Mouse (Mus musculus) liver, embryonic 14.5 days (tissue): ENCODE measurements at regions not wholly inside any gene's neighbourhood (a gene's known extent, or its start where the extent isn't known, plus 50 kb on each side); places are given as distances from the start of the nearest gene placed in this dataset.

Experiments
- ATAC-seq: fragments of 200-750 bp; cut with Nextera tagmentation; 2 replicates; pipeline ENCODE4 v1.8.0; 2017; ENCODE audit warnings: moderate number of reproducible peaks, mild to moderate bottlenecking, moderate library complexity; ENCODE audit not compliant: insufficient read depth
- DNase-seq, 3 experiments: peaks; one replicate each; pipeline ENCODE4 v3.0.0-alpha.2; 2012 to 2013; ENCODE audit warnings: low read depth in 3 of 3, low spot score in 3 of 3
- H3K27ac ChIP-seq: fragments of 300-500 bp; sonication (generic); 2 replicates; pipeline ENCODE4 v1.5.1; 2014; ENCODE audit warnings: moderate library complexity, mild to moderate bottlenecking, control low read depth, inconsistent platforms
- H3K27me3 ChIP-seq: fragments of 300-500 bp; sonication (generic); 2 replicates; pipeline ENCODE4 v1.6.1; 2014; ENCODE audit warnings: mild to moderate bottlenecking, low read length, moderate library complexity; ENCODE audit not compliant: control insufficient read depth, insufficient read depth
- H3K36me3 ChIP-seq: fragments of 300-500 bp; sonication (generic); replicated peaks from 2 replicates; pipeline ENCODE4 v1.6.1; 2014; ENCODE audit warnings: low read depth; ENCODE audit not compliant: control insufficient read depth, insufficient read depth
- H3K4me1 ChIP-seq, 2 experiments: fragments of 200-500 bp in 1 of 2; fragments of 300-500 bp in 1 of 2; sonication (generic) in 1 of 2; replicated peaks; 2 replicates each; pipeline ENCODE4 v1.6.1; 2012 to 2014; ENCODE audit warnings: antibody characterized with exemption in 1 of 2, inconsistent platforms in 1 of 2, low read length in 1 of 2; ENCODE audit not compliant: control insufficient read depth in 2 of 2, insufficient read depth in 2 of 2
- H3K4me2 ChIP-seq: fragments of 300-500 bp; sonication (generic); 2 replicates; pipeline ENCODE4 v1.6.1; 2014; ENCODE audit warnings: low read depth, mild to moderate bottlenecking, control low read depth, moderate library complexity
- H3K4me3 ChIP-seq, 2 experiments: fragments of 200-500 bp in 1 of 2; fragments of 300-500 bp in 1 of 2; sonication (generic) in 1 of 2; 2 replicates each; pipeline ENCODE4 v1.5.1; 2012 to 2014; ENCODE audit warnings: low read depth in 2 of 2, low read length in 2 of 2, mild to moderate bottlenecking in 2 of 2, control low read depth in 1 of 2, inconsistent platforms in 1 of 2, moderate library complexity in 1 of 2; ENCODE audit not compliant: insufficient read depth in 1 of 2
- H3K9ac ChIP-seq: fragments of 300-500 bp; sonication (generic); replicated peaks from 2 replicates; pipeline ENCODE4 v1.6.1; 2014; ENCODE audit warnings: mild to moderate bottlenecking, control low read depth, moderate library complexity
- H3K9me3 ChIP-seq: fragments of 300-500 bp; sonication (generic); 2 replicates; pipeline ENCODE4 v1.6.1; 2016; ENCODE audit warnings: low read length, mixed read lengths; ENCODE audit not compliant: control insufficient read depth
- CTCF ChIP-seq: IDR thresholded peaks from 2 replicates; pipeline ENCODE4 v1.5.1; 2016; ENCODE audit warnings: antibody characterized with exemption, low read depth, control low read depth
- EP300 ChIP-seq: IDR thresholded peaks from 2 replicates; pipeline ENCODE4 v1.6.1; 2016; ENCODE audit warnings: antibody characterized with exemption, low read depth
- WGBS: fragments of 180-500 bp; shearing (Covaris S2); extraction: QIAGEN DNeasy Blood & Tissue Kit; methylation state at CpG from one replicate; pipeline ENCODE4 v1.1.7; 2014; ENCODE audit not compliant: insufficient replicate concordance; 5-methylcytosine and 5-hydroxymethylcytosine counted together

DNA sequence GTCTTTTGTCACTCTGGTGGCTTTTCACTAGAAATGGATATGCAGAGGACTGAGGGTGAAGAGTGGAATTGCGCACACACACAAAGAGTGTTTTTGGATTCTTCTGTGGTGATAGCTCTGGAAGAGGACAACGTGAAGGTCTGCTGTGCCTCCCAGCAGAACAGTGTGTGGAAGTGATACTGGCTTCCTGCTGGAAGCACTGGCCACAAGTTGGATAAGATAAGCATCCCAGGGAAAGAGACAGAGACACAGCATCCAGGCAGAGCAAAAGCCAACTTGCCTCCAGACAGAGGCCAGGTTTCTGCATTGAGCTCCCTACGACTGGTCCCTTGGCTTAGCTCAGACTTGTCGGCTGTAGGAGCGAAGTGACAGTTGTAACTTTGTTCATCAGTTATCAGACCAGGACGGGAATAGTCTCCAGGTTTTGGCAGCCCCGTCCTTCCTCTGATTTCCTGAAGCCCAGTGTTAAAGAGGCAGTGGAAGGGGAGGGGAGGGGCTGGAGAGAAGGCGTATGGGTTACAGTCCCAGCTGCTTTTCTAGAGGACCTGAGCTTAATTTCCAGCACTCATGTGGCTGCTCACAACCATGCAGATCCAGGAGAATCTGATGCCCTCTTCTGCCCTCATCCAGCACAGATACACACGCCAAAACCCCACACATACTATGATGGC, 89.2 kb downstream of the Tmem170b start:
- DNase-seq (no peak), ATAC-seq (no peak)
- no peak for TF ChIP-seq CTCF
- no peak for TF ChIP-seq EP300
- no peak overlapping the region for H3K27ac ChIP-seq
- no peaks in the 10 kb centered on the region for H3K9me3 ChIP-seq
- no peak overlapping the region for H3K4me3 ChIP-seq
- 34% methylated on average over 9 of the region's 9 CpGs for whole genome bisulfite sequencing
- H3K36me3 ChIP-seq, result no peaks in the 10 kb centered on the region
- no peaks in the 10 kb centered on the region for H3K4me1 ChIP-seq
- H3K9ac ChIP-seq, result no peak overlapping the region
- no peaks in the 10 kb centered on the region for H3K27me3 ChIP-seq
- H3K4me2 ChIP-seq, result no peak overlapping the region

GRCm38 (mm10) chr13:41696767-41697445, 91.2 kb downstream of the Tmem170b start:
- 64% methylated on average over 7 of the region's 7 CpGs for WGBS
- Histone ChIP-seq H3K4me3 (no peak overlapping the region), H3K4me2 (no peak overlapping the region), H3K9ac (no peak overlapping the region), H3K4me1 (no peaks in the 10 kb centered on the region), H3K9me3 (no peaks in the 10 kb centered on the region), H3K36me3 (no peaks in the 10 kb centered on the region), H3K27ac (no peak overlapping the region), H3K27me3 (no peaks in the 10 kb centered on the region)
- no peak for ATAC-seq
- TF ChIP-seq CTCF (no peak), EP300 (no peak)
- DNase-seq, result no peak

DNA sequence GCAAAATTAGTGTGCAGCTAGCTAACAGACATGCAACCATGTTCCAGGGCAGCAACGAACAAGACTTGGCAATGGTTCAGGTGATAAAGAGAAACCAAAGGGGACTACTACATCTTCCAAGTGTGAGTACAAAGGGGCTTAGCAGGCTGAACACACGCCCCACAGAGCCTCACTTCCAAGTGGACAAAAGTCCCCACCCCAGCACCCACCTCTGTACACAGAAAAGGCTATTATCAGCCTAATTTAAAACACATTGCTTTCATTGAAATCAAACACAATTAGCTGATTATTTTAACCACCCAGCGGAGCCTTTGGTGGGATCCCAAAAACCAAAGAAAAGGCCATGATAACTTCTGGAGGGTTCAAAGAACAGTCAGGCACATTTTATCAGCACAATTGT, 95.6 kb downstream of the Tmem170b start:
- no peaks in the 10 kb centered on the region for H3K4me1 ChIP-seq
- no peak overlapping the region for H3K9ac ChIP-seq
- no peak overlapping the region for H3K4me3 ChIP-seq
- no peaks in the 10 kb centered on the region for H3K36me3 ChIP-seq
- no peaks in the 10 kb centered on the region for H3K27me3 ChIP-seq
- ATAC-seq (no peak), DNase-seq (no peak)
- TF ChIP-seq EP300, result no peak
- TF ChIP-seq CTCF, result no peak
- no peaks in the 10 kb centered on the region for H3K9me3 ChIP-seq
- H3K27ac ChIP-seq, result no peak overlapping the region
- 53% methylated on average over 3 of the region's 3 CpGs for WGBS
- H3K4me2 ChIP-seq, result no peak overlapping the region

DNA sequence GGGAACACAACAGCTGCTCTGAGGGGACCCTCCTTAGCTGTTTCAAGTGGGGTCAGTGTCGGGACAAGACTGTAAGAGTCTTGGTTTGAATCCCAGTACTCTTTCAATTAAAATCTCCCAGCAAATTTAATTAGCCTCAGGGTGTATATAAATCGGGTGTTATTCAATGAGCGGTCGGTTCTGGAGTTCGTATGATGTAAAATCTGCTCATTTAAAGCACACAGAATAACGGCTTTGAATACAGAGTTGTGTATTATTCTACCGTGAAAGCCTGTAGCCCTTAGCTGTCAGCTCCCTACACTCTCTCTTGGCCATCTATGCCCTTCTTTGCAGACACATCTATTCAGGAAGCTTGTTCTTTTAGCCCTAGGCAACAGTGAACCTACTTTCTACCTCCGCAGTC, 96.1 kb downstream of the Tmem170b start:
- Histone ChIP-seq H3K36me3 (no peaks in the 10 kb centered on the region), H3K27me3 (no peaks in the 10 kb centered on the region), H3K27ac (no peak overlapping the region), H3K9ac (no peak overlapping the region), H3K9me3 (no peaks in the 10 kb centered on the region), H3K4me1 (no peaks in the 10 kb centered on the region), H3K4me3 (no peak overlapping the region), H3K4me2 (no peak overlapping the region)
- ATAC-seq, result no peak
- 75% methylated on average over 8 of the region's 8 CpGs for WGBS
- TF ChIP-seq EP300, result no peak
- no peak for TF ChIP-seq CTCF
- DNase-seq, result no peak

GRCm38 (mm10) chr13:41703196-41703595, 97.5 kb downstream of the Tmem170b start:
- Histone ChIP-seq H3K36me3 (no peaks in the 10 kb centered on the region), H3K4me3 (no peak overlapping the region), H3K4me1 (no peaks in the 10 kb centered on the region), H3K9ac (no peak overlapping the region), H3K9me3 (no peaks in the 10 kb centered on the region), H3K27me3 (no peaks in the 10 kb centered on the region), H3K4me2 (no peak overlapping the region), H3K27ac (no peak overlapping the region)
- ATAC-seq (no peak), DNase-seq (no peak)
- 47% methylated on average over 2 of the region's 2 CpGs for WGBS
- TF ChIP-seq CTCF (no peak), EP300 (no peak)
